Mouse (Mus musculus): Measurements from ENCODE around the gene Rnf4. TPM values are rescaled to one million over a fixed set of nuclear protein-coding genes. Genes with fewer than 3 reads are reported as not detected.
A peak's percentile ranks its signal among the peaks of the same experiment; 100 is the strongest.

Rnf4 gene
- total RNA-seq (2021), result 10 to 100 TPM; 85.3 to 98.4 TPM
- long read RNA-seq, full-length matches to known transcripts, result 9 of 14 reads
- long read RNA-seq, partial matches to known transcripts, result 0 of 14 reads
- long read RNA-seq, other reads (novel, unspliced or antisense), result 5 of 14 reads

- peak; percentile 96 to 98 for DNase-seq (ENCODE audit: low spot score in 2 of 2)
Observed at GRCm38 (mm10) chr5:34336097-34336774, at the start of gene Rnf4. TSS of gene Rnf4 (plus strand) at chr5:34336289.

- DNase-seq (ENCODE audit: low spot score in 2 of 2), result no peak
Observed at GRCm38 (mm10) chr5:34286516-34286915, 49.6 kb upstream of the Rnf4 start.

DNA sequence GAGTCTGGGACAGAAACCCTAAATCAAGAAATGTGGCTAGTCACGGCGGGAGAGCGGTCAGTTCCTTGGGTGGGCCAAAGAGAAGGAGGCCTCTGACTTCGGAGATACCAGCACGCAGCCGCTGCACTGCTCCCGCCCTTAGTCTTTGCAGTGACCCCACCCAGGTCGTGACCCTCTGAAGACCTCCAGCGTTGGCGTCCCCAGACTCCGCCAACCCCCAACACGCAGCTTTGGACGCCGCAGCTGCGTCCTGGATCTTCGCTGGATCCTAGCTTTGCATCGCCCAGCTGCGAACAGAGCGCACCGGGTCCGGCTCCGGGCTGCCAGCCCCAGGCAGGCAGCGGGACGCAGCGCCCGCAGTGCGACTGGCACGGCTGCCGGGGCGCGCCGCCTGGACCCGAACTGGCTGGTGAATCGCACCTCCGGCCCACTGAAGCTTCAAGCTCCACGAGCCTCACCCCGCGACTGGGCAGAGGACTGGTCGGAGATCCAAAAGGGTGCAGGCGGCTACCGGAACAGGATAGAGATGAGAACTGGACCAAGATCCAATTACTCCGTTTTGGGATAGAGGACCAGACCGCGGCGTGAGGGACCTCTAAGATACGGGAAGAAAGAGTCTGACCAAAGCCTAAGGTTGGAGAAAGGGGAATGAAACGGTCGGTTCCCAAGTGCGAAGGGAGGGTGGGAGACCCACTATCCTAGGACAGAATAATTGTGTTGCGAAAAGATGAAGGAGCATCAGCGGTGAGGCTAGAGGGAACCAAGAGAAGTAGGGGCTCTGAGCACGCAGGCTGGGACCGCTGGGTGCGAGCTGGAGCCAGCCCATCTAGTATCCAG lies 48.9 kb upstream of the Rnf4 start:
- DNase-seq (ENCODE audit: low spot score in 2 of 2), result peak; percentile 33 to 44

DNA sequence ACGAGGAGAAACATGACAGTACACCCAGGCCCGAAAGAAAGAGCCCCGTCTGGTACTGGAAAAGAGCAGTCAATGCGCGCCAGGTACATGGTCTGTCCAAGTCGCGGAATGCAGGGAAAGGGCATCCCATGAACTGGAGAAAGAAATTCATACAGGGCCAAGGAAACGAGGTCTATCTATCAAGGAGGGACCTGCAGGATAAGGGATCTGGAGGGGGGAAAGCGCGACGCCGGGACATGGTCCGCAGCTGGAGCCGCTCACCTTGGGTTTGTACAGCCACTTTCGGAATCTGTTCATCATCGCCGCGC lies 48.3 kb upstream of the Rnf4 start:
- DNase-seq (ENCODE audit: low spot score in 2 of 2), result peak in 1 of 2 experiments; percentile 21

GRCm38 (mm10) chr5:34288154-34288716 lies 47.9 kb upstream of the Rnf4 start, which contains the start of the genes Zfyve28 and Cfap99:
TSS of gene Zfyve28 (minus strand) at chr5:34288449.
TSS of gene Cfap99 (plus strand) at chr5:34288600.
- peak; percentile 93 to 96 for DNase-seq (ENCODE audit: low spot score in 2 of 2)

DNA sequence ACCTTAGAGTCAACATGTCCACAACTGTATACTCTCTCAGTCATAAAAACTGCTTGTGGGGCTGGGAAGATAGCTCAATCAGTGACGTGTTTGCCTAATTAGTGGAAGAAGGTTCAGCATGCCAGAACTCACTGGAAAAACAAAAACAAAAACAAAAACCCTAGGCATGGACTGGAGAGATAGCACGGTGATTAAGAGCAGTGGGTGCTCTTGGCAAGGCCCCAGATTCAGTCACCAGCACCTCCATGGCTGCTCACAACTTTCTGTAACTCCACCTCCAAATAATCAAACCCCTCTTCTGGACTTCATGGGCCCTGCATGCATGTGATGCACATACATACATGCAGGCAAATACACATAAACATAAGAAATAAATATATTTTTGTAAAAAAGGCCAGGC lies 46.8 kb upstream of the Rnf4 start:
- no peak for DNase-seq (ENCODE audit: low spot score in 2 of 2)

GRCm38 (mm10) chr5:34293363-34293762 lies 42.7 kb upstream of the Rnf4 start:
- no peak for DNase-seq (ENCODE audit: low spot score in 2 of 2)

GRCm38 (mm10) chr5:34294696-34295095 lies 41.4 kb upstream of the Rnf4 start:
- DNase-seq (ENCODE audit: low spot score in 2 of 2), result no peak

GRCm38 (mm10) chr5:34295141-34295540 lies 40.9 kb upstream of the Rnf4 start:
- no peak for DNase-seq (ENCODE audit: low spot score in 2 of 2)

GRCm38 (mm10) chr5:34298061-34298460 lies 38.0 kb upstream of the Rnf4 start:
- DNase-seq (ENCODE audit: low spot score in 2 of 2), result no peak

DNA sequence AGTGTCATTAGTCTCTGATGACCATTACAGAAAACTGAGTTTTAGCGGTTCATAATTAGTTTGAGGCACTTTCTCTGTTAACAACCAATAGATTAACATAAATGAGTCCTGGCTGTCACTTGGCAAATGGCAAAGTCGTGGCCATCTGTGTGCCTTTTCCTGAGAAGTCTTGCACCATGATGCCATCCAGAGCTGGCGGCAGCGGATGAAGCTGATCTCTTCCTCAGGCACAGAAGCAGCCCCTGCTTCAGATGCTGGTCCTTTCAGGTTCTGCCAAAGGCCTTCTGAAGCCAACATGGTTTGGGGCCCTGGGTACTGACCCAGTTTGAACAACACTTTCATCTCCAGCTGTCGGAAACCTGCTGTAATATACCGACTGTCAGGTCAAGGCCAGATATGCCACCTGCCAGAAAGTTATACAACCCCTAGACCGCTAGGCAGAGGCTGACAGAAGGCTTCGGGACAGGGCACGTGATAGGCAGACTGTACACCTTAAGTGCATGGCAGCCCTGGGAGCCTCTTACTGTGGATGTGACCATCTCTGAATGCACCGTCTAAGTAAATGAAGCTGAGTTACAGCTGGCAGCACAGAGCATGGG lies 37.1 kb upstream of the Rnf4 start:
- no peak for DNase-seq (ENCODE audit: low spot score in 2 of 2)

GRCm38 (mm10) chr5:34302377-34302776 lies 33.7 kb upstream of the Rnf4 start:
- DNase-seq (ENCODE audit: low spot score in 2 of 2), result no peak

GRCm38 (mm10) chr5:34309016-34309415 lies 27.1 kb upstream of the Rnf4 start:
- no peak for DNase-seq (ENCODE audit: low spot score in 2 of 2)

- no peak for DNase-seq (ENCODE audit: low spot score in 2 of 2)
Observed at GRCm38 (mm10) chr5:34319491-34320034, 16.5 kb upstream of the Rnf4 start.

DNA sequence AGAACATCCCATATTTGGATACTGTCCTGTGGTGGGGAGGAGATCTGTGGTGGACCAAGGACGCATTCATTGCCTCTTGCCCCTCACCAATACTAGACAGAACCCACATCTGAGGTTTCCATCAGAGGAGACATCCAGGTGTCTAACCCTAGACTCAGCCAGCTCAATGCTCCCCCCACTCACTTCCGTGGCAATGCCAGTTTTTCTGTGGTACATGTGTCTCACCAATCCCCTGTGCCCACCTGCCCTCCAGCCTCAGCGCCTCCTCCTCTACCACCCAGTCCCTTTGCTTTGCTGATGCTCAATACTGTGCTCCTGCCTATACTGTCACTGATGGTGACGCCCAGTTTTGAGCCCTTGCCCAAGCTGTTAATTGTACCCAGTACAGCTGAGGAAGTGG lies 14.9 kb upstream of the Rnf4 start:
- no peak for DNase-seq (ENCODE audit: low spot score in 2 of 2)

DNA sequence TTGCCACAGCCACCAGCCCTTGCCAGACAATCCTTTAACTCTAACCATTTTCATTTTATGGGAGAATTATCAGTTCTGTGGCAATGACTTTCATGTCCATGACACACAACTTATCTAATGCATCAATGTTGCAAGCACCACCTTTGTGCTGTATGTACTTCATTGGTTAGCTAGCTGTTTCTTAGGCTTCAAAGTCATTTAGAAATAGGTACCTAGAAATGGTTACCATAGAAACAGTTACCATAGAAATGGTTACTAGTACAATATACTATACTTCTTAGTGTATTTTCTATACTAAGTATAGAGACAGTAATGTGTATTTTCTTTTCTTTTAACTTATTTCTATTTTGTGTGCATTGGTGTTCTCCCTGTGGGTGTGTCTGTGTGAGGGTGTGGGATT lies 10.8 kb upstream of the Rnf4 start:
- no peak for DNase-seq (ENCODE audit: low spot score in 2 of 2)

DNA sequence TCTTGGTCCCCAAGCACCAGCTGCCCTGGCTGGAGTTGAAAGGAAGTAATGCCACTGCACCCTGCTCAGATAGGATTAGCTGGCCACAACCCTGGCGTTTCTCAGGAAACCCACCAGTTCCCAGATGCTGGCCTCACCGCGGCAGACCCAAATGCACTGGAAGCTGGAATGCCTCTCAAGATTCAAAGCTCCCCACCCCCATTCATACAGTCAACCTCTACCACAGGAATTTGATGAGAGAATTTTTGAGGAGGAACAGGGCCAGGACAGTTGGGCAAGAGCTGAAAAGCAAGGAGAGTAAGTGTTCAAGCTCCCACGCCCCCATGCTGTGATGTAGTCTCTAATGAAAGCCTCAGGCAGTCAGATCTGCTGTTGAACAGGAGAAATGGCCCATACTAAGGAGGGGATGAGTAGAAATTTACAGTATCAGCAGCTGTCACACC lies 9.8 kb upstream of the Rnf4 start:
- DNase-seq (ENCODE audit: low spot score in 2 of 2), result peak in 1 of 2 experiments; percentile 14

DNA sequence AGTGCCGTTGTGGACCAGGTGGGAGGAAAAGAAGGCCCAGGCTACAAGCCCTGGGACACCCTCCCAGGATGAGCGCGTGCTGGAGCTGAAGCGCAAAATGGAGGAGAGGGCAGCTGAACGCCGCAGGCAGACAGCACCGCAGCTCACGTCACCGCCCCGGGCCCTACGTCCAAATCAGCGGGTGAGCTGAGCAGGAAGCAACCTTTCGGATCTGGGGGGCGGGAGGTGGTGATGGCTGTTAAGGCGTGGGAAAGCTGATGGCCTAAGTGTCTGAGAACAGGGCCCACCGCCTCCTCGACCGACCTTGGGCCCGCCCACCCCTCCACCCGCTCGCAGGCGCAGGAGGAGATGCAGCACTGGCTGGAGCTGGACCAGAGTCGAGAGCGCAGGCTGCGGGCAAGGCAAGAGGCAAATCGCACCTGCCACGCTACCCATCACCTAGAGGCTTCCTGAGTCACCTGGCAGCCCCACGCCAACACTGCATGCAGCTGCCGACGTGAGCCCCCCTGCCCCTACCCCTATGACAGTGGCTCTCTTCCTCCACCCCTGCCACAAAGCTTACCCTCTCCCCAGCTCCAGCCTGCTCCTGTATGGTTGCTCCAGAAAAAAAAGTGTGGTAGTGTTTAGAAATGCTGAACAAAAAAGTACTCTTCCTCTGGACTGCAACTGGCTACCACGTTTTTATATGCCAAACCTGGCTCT lies 9.1 kb upstream of the Rnf4 start:
- peak; percentile 29 to 48 for DNase-seq (ENCODE audit: low spot score in 2 of 2)

DNA sequence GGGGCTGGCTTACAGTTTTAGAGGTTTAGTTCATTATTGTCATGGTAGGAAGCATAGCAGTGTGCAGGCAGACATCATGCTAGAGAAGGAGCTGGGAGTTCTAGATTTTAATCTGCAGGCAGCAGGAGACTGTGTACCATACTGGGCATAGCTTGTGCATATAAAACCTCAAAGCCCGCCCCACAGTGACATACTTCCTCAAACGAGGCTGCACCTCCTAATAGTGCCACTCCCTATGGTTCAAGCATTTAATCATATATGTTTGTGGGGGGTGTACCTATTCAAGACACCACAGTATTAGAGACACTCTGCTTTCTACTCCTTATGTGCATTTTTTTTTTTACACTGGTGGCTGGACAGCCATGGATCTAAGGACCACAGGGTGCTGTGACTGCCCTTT lies 6.0 kb upstream of the Rnf4 start:
- DNase-seq (ENCODE audit: low spot score in 2 of 2), result no peak

DNA sequence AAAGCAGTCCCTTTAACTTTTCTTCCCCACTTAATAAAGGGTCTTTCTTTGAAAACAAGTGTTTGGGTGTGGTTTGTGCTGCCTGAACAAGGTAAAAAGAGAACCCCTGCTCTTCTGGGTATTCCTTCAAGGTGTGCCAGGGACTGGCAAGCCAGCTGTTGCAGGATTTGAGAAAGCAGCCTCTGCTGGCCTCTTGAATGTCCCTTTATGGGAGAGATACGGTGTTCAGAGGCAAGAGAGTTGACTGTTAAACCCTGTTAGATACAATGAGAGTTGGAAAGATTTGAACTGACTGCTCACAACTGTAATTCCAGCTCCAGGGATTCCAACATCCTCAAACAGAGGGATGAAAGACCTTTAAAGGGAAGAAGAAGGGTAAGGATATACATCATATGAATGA lies 2.0 kb upstream of the Rnf4 start:
- DNase-seq (ENCODE audit: low spot score in 2 of 2), result no peak
